Mouse (Mus musculus) left cerebral cortex, postnatal 25 days (tissue): ENCODE measurements around the gene Tmem41a. TPM values are rescaled to one million over a fixed set of nuclear protein-coding genes. Genes with fewer than 3 reads are reported as not detected.
"Not testable (repeated sequence)": the region's sequence is repeated elsewhere in the genome, so short reads cannot be mapped to it uniquely, and the experiment has no call there.

Experiments
- DNase-seq, 2 experiments: peaks; one replicate each; pipeline ENCODE4 v3.0.0; 2022; ENCODE audit warnings: low spot score in 2 of 2, mixed read lengths in 1 of 2
- intact Hi-C: fragments of 180-260 bp; cut with DNase I; formaldehyde crosslinking; loops from one replicate; pipeline ENCODE4 v1.15.1; 2025
- total RNA-seq, 2 experiments: library from RNA; stranded (reverse); gene quantifications; 2 replicates each; pipeline ENCODE4 v1.2.3; 2021

Tmem41a gene
- 10 to 100 TPM; 15.7 to 17.7 TPM for total RNA-seq

DNA sequence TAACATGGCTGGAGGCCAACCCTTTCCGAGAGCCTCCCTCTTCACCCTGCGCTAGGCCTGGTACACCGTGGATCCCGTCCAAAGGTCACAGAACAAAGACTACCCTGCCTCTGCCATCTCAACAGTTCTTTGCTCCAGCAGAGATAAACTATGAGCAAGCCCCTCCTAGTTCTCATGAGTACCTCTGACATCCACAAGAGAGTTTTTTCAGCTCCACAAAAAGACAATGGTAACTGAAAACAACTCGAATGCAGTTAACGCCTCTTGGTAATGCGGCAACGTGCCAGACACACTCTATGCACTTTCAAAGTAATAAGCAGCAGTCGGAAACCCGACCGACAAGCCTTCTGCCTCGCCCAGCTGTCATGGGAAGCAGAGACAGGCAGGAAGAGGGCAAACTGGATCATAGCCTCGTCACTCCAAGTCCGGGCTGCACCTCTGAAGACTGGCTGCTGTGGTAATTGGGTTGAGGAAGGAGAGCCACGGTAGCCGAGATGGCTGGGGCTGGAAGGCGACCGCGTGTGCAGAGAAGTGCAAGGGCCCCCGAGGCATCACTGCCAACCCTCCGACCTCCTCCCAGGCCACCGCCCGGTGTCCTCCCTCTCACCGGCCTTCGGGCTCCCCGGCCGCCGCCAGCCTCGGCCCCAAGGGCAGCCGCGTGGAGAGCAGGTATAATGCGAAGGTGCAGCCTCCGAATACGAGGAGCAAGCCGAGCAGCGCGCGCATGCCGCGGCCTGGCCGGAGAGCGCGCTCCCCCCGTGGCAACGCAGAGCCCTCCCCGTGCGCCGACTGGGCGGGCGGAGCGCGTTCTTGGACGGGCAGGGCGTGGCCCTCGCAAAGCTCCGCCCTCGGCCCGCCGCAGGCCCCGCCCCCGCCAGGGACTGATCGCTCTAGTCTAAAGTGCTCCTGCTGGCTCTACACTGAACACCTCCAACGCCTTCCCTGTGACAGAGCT is at the start of gene Tmem41a:
Tmem41a (minus strand) TSS at position 792 of the 955 bp plus-strand sequence.
- peak; percentile 86 to 92 for DNase-seq
- intact Hi-C loops: no loop called here

- no peak for DNase-seq
- intact Hi-C loops: no loop called here
Measured at GRCm38 (mm10) chr16:21996402-21996801, 49.0 kb upstream of the Tmem41a start.

DNA sequence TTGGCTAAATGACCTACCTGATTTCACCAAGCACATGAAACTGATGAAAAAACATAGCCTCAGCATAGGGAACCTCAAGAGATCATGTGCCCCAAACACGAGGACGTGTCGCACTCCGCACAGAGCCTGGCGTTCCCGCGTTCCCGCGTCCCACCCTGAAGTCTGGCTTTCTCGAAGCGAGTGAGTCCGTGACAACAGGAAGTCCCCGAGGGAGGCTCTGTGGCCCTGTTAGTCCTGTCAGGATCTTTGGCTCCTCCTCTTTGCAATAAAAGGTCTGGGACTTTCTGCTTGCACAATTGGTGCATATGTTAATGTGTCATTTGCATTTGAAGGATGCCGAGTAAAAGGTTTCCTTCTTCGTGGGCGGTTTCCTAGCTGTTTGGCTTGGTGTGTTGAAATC is 48.0 kb upstream of the Tmem41a start, which contains the start of gene Liph:
Liph (minus strand) TSS at position 360 of the 400 bp plus-strand sequence.
- intact Hi-C loops: no loop called here
- peak in 1 of 2 experiments; percentile 10 for DNase-seq

DNA sequence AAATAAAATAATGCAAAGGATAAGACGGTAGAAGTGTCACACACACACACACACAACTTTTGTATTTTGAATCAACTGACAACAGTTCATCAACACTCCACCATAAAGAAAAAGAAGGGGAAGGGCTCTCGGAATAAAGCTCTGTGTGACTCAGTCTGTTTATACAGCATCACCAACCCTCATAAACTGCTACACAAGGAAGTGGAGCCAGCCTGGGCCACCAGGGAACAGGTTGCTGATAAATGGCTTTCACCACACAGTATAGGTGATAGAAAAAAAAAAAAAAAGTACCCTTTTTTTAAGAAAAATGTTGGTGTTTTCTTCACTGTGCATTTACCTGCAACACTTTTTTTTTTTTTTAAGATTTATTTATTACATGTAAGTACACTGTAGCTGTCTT is 44.4 kb upstream of the Tmem41a start:
- no peak for DNase-seq
- intact Hi-C loops: no loop called here

GRCm38 (mm10) chr16:21990893-21991292 is 43.5 kb upstream of the Tmem41a start:
- intact Hi-C loops: not testable (repeated sequence)

GRCm38 (mm10) chr16:21987956-21988355 is 40.6 kb upstream of the Tmem41a start:
- DNase-seq: no peak
- intact Hi-C loops: no loop called here

More at GRCm38 (mm10) chr16:21990893-21991292, 43.5 kb upstream of the Tmem41a start:
- not testable (repeated sequence) for DNase-seq

GRCm38 (mm10) chr16:21986191-21986590 is 38.8 kb upstream of the Tmem41a start:
- intact Hi-C loops: no loop called here
- no peak for DNase-seq

DNA sequence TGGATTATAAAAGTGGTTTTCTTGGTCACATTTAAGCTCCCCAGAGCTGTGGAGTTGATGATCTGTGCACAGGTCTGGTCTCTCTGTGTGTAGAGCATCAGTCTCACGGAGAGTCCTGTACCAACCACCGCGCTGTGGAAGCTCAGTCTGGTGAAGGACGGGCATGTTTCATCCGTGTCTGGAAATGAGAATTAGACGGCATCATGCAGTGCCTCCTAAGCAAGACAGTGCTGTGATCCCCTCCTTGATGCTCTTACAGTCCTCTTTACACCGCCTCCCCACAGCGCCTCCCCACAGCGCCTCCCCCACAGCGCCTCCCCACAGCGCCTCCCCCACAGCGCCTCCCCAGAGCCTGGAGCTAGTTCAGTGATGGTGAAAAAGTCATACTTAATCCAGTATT is 36.7 kb upstream of the Tmem41a start:
- no peak for DNase-seq
- intact Hi-C loops: no loop called here

GRCm38 (mm10) chr16:21983581-21983980 is 36.2 kb upstream of the Tmem41a start:
- no peak for DNase-seq
- intact Hi-C loops: no loop called here

GRCm38 (mm10) chr16:21983146-21983545 is 35.8 kb upstream of the Tmem41a start:
- intact Hi-C loops: no loop called here
- DNase-seq: no peak

- peak in 1 of 2 experiments; percentile 73 for DNase-seq
- intact Hi-C loops: no loop called here
Measured at GRCm38 (mm10) chr16:21977347-21977746, 30.0 kb upstream of the Tmem41a start.

- intact Hi-C loops: no loop called here
- DNase-seq: peak in 1 of 2 experiments; percentile 13
Measured at GRCm38 (mm10) chr16:21976203-21976602, 28.9 kb upstream of the Tmem41a start.

GRCm38 (mm10) chr16:21971446-21971845 is 24.1 kb upstream of the Tmem41a start:
- intact Hi-C loops: no loop called here
- no peak for DNase-seq

- DNase-seq: no peak
- intact Hi-C loops: no loop called here
Measured at GRCm38 (mm10) chr16:21970536-21970935, 23.2 kb upstream of the Tmem41a start.

DNA sequence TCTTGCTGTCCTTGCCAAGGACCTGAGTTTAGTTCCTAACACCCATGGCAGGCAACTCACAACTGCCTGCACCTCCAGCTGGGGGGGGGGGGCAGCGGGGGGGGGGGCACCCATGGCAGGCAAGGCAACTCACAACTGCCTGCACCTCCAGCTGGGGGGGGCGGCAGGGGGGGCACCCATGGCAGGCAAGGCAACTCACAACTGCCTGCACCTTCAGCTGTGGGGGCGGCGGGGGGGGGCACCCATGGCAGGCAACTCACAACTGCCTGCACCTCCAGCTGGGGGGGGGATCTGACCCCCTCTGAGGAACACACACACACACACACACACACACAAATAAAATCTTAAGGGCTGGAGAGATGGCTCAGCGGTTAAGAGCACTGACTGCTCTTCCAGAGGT is 22.5 kb upstream of the Tmem41a start:
- no peak for DNase-seq
- intact Hi-C loops: no loop called here

DNA sequence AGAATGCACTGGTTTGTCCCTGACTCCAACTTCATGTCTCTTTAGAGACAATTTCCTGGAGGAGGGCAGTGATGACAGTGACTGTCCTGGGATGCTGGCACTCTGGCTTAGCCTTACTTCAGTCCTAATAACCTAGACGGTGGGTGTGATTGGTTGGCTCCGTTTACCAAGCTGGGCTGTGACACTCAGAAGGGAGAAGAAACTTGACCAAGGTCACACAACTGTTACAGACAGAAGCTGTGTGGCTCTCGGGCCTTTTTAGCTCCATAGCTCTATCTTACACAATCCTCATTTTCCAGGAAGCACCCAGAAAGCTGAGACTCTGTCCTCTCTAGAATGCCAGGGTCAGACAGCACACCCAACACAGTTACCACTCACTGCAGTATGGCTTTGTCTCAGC is 18.2 kb upstream of the Tmem41a start:
- no peak for DNase-seq
- intact Hi-C loops: no loop called here

GRCm38 (mm10) chr16:21955591-21955990 is 8.2 kb upstream of the Tmem41a start:
- intact Hi-C loops: no loop called here

GRCm38 (mm10) chr16:21928471-21928870 is 18.9 kb downstream of the Tmem41a start:
- intact Hi-C loops: no loop called here
- DNase-seq: no peak

More at GRCm38 (mm10) chr16:21955591-21955990, 8.2 kb upstream of the Tmem41a start:
- no peak for DNase-seq

DNA sequence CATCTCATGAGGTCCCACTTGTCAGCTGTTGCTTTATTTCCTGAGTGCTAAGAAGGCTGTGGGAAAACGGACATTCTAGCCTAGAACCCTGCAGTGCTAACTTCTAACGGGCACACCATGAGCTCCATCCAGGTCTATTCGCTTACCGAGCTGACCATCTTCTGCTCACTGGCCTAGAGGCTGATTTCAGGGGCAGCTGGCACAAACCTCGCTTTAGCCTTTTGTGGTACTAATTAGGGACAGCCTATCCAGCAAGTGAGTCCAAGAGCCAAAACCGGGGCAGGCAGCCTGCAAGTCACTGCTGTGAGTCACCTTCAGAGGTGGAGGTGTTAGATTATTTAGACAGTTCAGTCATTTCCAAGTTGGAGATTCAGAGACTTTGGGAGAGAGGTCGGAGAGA is 30.7 kb downstream of the Tmem41a start:
- no peak for DNase-seq
- intact Hi-C loops: no loop called here

GRCm38 (mm10) chr16:21913347-21913746 is 34.0 kb downstream of the Tmem41a start:
- intact Hi-C loops: no loop called here
- peak in 1 of 2 experiments; percentile 38 for DNase-seq

DNA sequence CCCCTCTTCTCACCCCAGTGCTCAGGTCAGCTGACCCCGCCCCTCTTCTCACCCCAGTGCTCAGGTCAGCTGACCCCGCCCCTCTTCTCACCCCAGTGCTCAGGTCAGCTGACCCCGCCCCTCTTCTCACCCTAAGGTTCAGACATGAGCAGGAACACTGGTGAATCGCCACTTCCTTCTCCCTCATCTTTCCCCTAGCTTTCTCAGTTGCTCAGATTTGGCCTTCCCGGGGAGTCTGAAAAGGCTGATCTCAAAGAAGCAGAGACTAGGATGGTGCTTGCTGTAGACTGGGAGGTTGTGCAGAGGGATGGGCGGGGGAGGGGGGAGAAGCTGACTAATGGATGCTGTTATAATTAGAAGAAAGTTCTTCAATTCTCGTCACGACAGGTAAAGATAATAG is 38.4 kb downstream of the Tmem41a start:
- DNase-seq, intact Hi-C loops: not testable (repeated sequence)
